Comparison of ENCODE assay signal across 30 mouse cellular contexts in genomic region chr5:136517510-136517909, GRCm38 (mm10). TPM values are rescaled to one million over a fixed set of nuclear protein-coding genes. Genes with fewer than 3 reads are reported as not detected.
DNase-seq lines count a peak whose midpoint lies in the region; ATAC-seq and TF ChIP-seq lines count a peak whose summit lies in the region.
"Had no signal": no experiment of that assay in that cellular context is flagged by ENCODE, and none has a peak within 500 bp of the region (broad histone marks: within the 10 kb centered on the region; RNA-seq: fewer than 3 reads in every experiment).

No protein-coding gene starts in this region.

- TF ChIP-seq EP300 in MEL (IDR thresholded peaks at IDR 0.05; ENCODE audit: low read depth in 1 of 2, low read length in 2 of 2): no peak

- H3K4me1 ChIP-seq in kidney, adult 2 months (ENCODE audit: control insufficient read depth, insufficient read depth, low read length): peaks cover 24% of the 10 kb centered on the region
- peaks cover 38 to 61% of the 10 kb centered on the region in 2 experiments for H3K4me1 ChIP-seq in MEL (ENCODE audit: control insufficient read depth in 1 of 2, insufficient read depth in 2 of 2, low read length in 2 of 2)

- no peak overlapping the region for H3K9ac ChIP-seq in MEL (ENCODE audit: control insufficient read depth, low read depth, low read length, poor library complexity, severe bottlenecking)
- H3K9ac ChIP-seq: embryonic facial prominence, embryonic 13.5 days; embryonic facial prominence, embryonic 15.5 days; forebrain, embryonic 12.5 days had no signal

- peak overlapping the region; percentile 42 for H3K27ac ChIP-seq in kidney, adult 2 months (ENCODE audit: insufficient read depth, low read depth, low read length)
- H3K27ac ChIP-seq in MEL (ENCODE audit: control insufficient read depth, low read depth, low read length): no peak overlapping the region; the same call in 1 of the 2 replicates
- H3K27ac ChIP-seq: embryonic facial prominence, embryonic 13.5 days; embryonic facial prominence, embryonic 15.5 days; forebrain, embryonic 10.5 days; forebrain, embryonic 12.5 days had no signal

- no peaks in the 10 kb centered on the region for H3K27me3 ChIP-seq in kidney, adult 2 months (replicated peaks; ENCODE audit: control insufficient read depth, insufficient read depth, low read length)
- H3K27me3 ChIP-seq in MEL (ENCODE audit: control insufficient read depth in 1 of 2, insufficient read depth in 2 of 2, low read length in 2 of 2): no peaks in the 10 kb centered on the region
- H3K27me3 ChIP-seq: CH12.LX; embryonic facial prominence, embryonic 15.5 days; forebrain, embryonic 12.5 days; Patski had no signal

- no peak for DNase-seq in frontal cortex, postnatal 10 days (ENCODE audit: low spot score in 2 of 2)
- DNase-seq in kidney, adult 2 months: no peak
- DNase-seq in kidney, adult 8-10 months: no peak
- DNase-seq in MEL (ENCODE audit: low read depth, low spot score) (peak; percentile 66), MN1 (ENCODE audit: low spot score) (no peak)
- peak; percentile 22 for DNase-seq in brain, embryonic 14.5 days (ENCODE audit: low read depth)
- DNase-seq in urinary bladder, adult 18-20 months (ENCODE audit: low spot score in 2 of 2): no peak
- DNase-seq: adrenal gland, adult 8-10 months; adrenal gland, postnatal 14 days; adrenal gland, postnatal 36 days; B cell, adult 2 months; cerebellum, adult 11-12 months; cerebellum, adult 2 months; cerebellum, adult 9-10 months; cerebellum, postnatal 10 days; cerebellum, postnatal 36 days; embryo, embryonic 11 days had no signal

- no peak for TF ChIP-seq RAD21 in MEL (IDR thresholded peaks at IDR 0.05; ENCODE audit: low read depth, low read length)

- no peaks in the 10 kb centered on the region for H3K36me3 ChIP-seq in kidney, adult 2 months (ENCODE audit: control insufficient read depth, insufficient read depth, low read length)
- H3K36me3 ChIP-seq in MEL (ENCODE audit: control insufficient read depth in 1 of 2, insufficient read depth in 2 of 2, low read length in 2 of 2): peaks cover 2 to 74% of the 10 kb centered on the region in 2 experiments; a peak in 3 of 4 replicates
- H3K36me3 ChIP-seq: embryonic facial prominence, embryonic 13.5 days; embryonic facial prominence, embryonic 15.5 days; forebrain, embryonic 12.5 days; G1E had no signal

- TF ChIP-seq POLR2A in kidney, adult 2 months (IDR thresholded peaks at IDR 0.05; ENCODE audit: low read depth, low read length): no peak
- no peak for TF ChIP-seq POLR2A in MEL (IDR thresholded peaks at IDR 0.05; ENCODE audit: control insufficient read depth in 1 of 2, insufficient read depth in 1 of 2, low read depth in 1 of 2, low read length in 2 of 2, poor library complexity in 1 of 2)
- TF ChIP-seq POLR2A in brain, embryonic 14.5 days (IDR thresholded peaks at IDR 0.05; ENCODE audit: borderline replicate concordance, extremely low read depth, insufficient read depth, insufficient read length, poor library complexity, severe bottlenecking): no peak

- H3K79me2 ChIP-seq in MEL (ENCODE audit: control insufficient read depth, insufficient read depth, low read length, poor library complexity): peaks cover 61% of the 10 kb centered on the region

- H3K4me3 ChIP-seq in kidney, adult 2 months (ENCODE audit: insufficient read depth, low read depth, low read length): no peak overlapping the region
- no peak overlapping the region for H3K4me3 ChIP-seq in MEL (ENCODE audit: control insufficient read depth in 1 of 2, insufficient read depth in 1 of 2, low read depth in 2 of 2, low read length in 2 of 2)
- H3K4me3 ChIP-seq: embryonic facial prominence, embryonic 13.5 days; embryonic facial prominence, embryonic 15.5 days; erythroblast, embryonic 14.5 days; forebrain, embryonic 10.5 days; forebrain, embryonic 12.5 days had no signal

- WGBS in kidney, adult 2 months: 73% methylated on average over 2 of the region's 2 CpGs

- ATAC-seq in frontal cortex, adult (ENCODE audit: low TSS enrichment): peak; percentile 72; the same call in 1 of the 2 replicates
- ATAC-seq: activated CD4-positive, CD25-positive, alpha-beta regulatory T cell, adult 4 months; CD4-positive, CD25-positive, alpha-beta regulatory T cell, adult 4 months; forebrain, embryonic 14.5 days; forebrain, embryonic 16.5 days; Patski had no signal

- TF ChIP-seq CTCF in kidney, adult 2 months (conservative IDR thresholded peaks at IDR 0.05; ENCODE audit: insufficient read depth, insufficient read length, low read depth, low read length): no peak
- TF ChIP-seq CTCF in MEL (IDR thresholded peaks at IDR 0.05 in 2 of 3, conservative IDR thresholded peaks at IDR 0.05 in 1 of 3; ENCODE audit: control insufficient read depth in 1 of 3, insufficient read depth in 1 of 3, low read depth in 2 of 3, low read length in 3 of 3, poor library complexity in 1 of 3, severe bottlenecking in 1 of 3): no peak
- TF ChIP-seq CTCF in brain, embryonic 14.5 days (IDR thresholded peaks at IDR 0.05; ENCODE audit: borderline replicate concordance, extremely low read depth, insufficient read depth, insufficient read length): no peak

- no peaks in the 10 kb centered on the region for H3K9me3 ChIP-seq in MEL (replicated peaks; ENCODE audit: insufficient read depth, low read length)
- H3K9me3 ChIP-seq: embryonic facial prominence, embryonic 13.5 days; embryonic facial prominence, embryonic 15.5 days; forebrain, embryonic 10.5 days; forebrain, embryonic 12.5 days; G1E had no signal

TF ChIP-seq in MEL, 35 proteins besides CTCF, POLR2A, EP300 and RAD21:
- TF ChIP-seq ZNF384 (IDR thresholded peaks at IDR 0.05; ENCODE audit: low read depth, low read length): no peak
- no peak for TF ChIP-seq GABPA (IDR thresholded peaks at IDR 0.05; ENCODE audit: low read depth, low read length)
- TF ChIP-seq ETS1 (IDR thresholded peaks at IDR 0.05; ENCODE audit: low read depth, low read length): 0 out of 2 replicates have a peak, but pooled peaks have one; percentile 3
- TF ChIP-seq TBP (IDR thresholded peaks at IDR 0.05; ENCODE audit: low read depth, low read length): 0 out of 2 replicates have a peak, but pooled peaks have one; percentile 16
TF ChIP-seq in MEL: peak in this region for 2.

RNA-seq across cellular contexts. Expression of gene Cux1, which starts 49.8 kb away (rescaled TPM):
- polyA plus RNA-seq in kidney, adult 2 months (2012; rRNA removed): 126 and 136 TPM in 2 replicates
- total RNA-seq in MEL (2012; rRNA removed): 70.4 and 71.1 TPM in 2 replicates
- polyA plus RNA-seq in MEL (2012; ENCODE audit: insufficient read depth in 1 of 2, insufficient read length in 2 of 2, low read depth in 1 of 2, low replicate concordance in 2 of 2, missing spikeins in 1 of 2): 100 to 1,000 TPM in 1 of 2 experiments, not detected in 1; 104 TPM
- polyA plus RNA-seq in brain, embryonic 14.5 days (2012; rRNA removed): 73.3 and 92.0 TPM in 2 replicates

Comparison
In these comparisons a context has a peak if more than half of its experiments do, and no peak if none do; other contexts are left out.
1. DNase-seq: peak in MEL (single experiment) and brain, embryonic 14.5 days (single experiment); none in frontal cortex, postnatal 10 days (0 of 2), kidney, adult 2 months (single experiment), kidney, adult 8-10 months (0 of 2), urinary bladder, adult 18-20 months (0 of 2) and MN1 (single experiment).